Mouse (Mus musculus): ENCODE data around the gene Gm21887.
"Not testable (repeated sequence)": the region's sequence is repeated elsewhere in the genome, so short reads cannot be mapped to it uniquely, and the experiment has no call there.

DNA sequence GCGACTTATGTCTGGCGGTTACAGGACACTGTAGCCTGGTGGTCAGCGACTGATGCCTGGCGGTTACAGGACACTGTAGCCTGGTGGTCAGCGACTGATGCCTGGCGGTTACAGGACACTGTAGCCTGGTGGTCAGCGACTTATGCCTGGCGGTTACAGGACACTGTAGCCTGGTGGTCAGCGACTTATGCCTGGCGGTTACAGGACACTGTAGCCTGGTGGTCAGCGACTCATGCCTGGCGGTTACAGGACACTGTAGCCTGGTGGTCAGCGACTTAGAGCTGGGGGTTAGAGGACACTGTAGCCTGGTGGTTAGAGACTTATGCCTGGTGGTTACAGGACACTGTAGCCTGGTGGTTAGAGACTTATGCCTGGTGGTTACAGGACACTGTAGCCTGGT is 4.0 kb downstream of the Gm21887 start:
- TF ChIP-seq POLR2A (IDR thresholded peaks at IDR 0.05; ENCODE audit: control insufficient read depth in 1 of 2, insufficient read depth in 1 of 2, low read depth in 1 of 2, low read length in 2 of 2, poor library complexity in 1 of 2); ELF1 (IDR thresholded peaks at IDR 0.05; ENCODE audit: low read depth, low read length); USF1 (IDR thresholded peaks at IDR 0.05; ENCODE audit: low read depth, low read length); E2F4 (IDR thresholded peaks at IDR 0.05; ENCODE audit: borderline replicate concordance, low read depth, low read length); MAZ (IDR thresholded peaks at IDR 0.05; ENCODE audit: low read depth, low read length): not testable (repeated sequence)

All from MEL (cell line).